Mouse (Mus musculus) MEL-GATA-1-ER (cell line): ENCODE data around the gene Rsph4a.
"Not testable (repeated sequence)": the region's sequence is repeated elsewhere in the genome, so short reads cannot be mapped to it uniquely, and the experiment has no call there.

ENCODE experiments used
- DNase-seq: peaks from one replicate; pipeline ENCODE4 v3.0.0-alpha.2; 2012; ENCODE audit warnings: low read depth; ENCODE audit errors: extremely low read depth

Rsph4a gene

GRCm38 (mm10) chr10:33904530-33905481 is at the start of gene Rsph4a:
Rsph4a (plus strand) TSS chr10:33905111.
- DNase-seq = no peak

GRCm38 (mm10) chr10:33857421-33857820 is 47.5 kb upstream of the Rsph4a start, which contains the start of gene Sult3a1:
Sult3a1 (plus strand) TSS chr10:33857721.
- DNase-seq = no peak

- DNase-seq = no peak
Observed at GRCm38 (mm10) chr10:33865994-33866393, 38.9 kb upstream of the Rsph4a start.

- DNase-seq = no peak
Observed at GRCm38 (mm10) chr10:33870441-33870840, 34.5 kb upstream of the Rsph4a start.

GRCm38 (mm10) chr10:33872672-33873398 is 32.1 kb upstream of the Rsph4a start:
- DNase-seq = no peak

GRCm38 (mm10) chr10:33882411-33882810 is 22.5 kb upstream of the Rsph4a start:
- not testable (repeated sequence) for DNase-seq

GRCm38 (mm10) chr10:33901520-33901919 is 3.4 kb upstream of the Rsph4a start:
- DNase-seq = not testable (repeated sequence)

GRCm38 (mm10) chr10:33905489-33905888 is 578 bp downstream of the Rsph4a start:
- DNase-seq = no peak

- DNase-seq = no peak
Observed at GRCm38 (mm10) chr10:33940702-33941101, 35.8 kb downstream of the Rsph4a start.

GRCm38 (mm10) chr10:33945390-33945789 is 40.5 kb downstream of the Rsph4a start:
- no peak for DNase-seq

GRCm38 (mm10) chr10:33946336-33946735 is 41.4 kb downstream of the Rsph4a start:
- no peak for DNase-seq

- peak; percentile 91 for DNase-seq
Observed at GRCm38 (mm10) chr10:33950803-33951583, 46.1 kb downstream of the Rsph4a start, which contains the start of gene Zup1. Zup1 (minus strand) TSS chr10:33951269.

GRCm38 (mm10) chr10:33952509-33952908 is 47.6 kb downstream of the Rsph4a start:
- DNase-seq = no peak
